Mouse (Mus musculus) intestine, postnatal 0 days (tissue): ENCODE data around the gene Adamts20. TPM values are rescaled to one million over a fixed set of nuclear protein-coding genes. Genes with fewer than 3 reads are reported as not detected.

ENCODE experiments used
- ATAC-seq: fragments of 200-750 bp; cut with Nextera tagmentation; 2 replicates; pipeline ENCODE4 v1.8.0; 2017; ENCODE audit warnings: mild to moderate bottlenecking, moderate TSS enrichment, moderate library complexity
- H3K27ac ChIP-seq: fragments of 300-500 bp; sonication (generic); 2 replicates; pipeline ENCODE4 v1.5.1; 2014; ENCODE audit warnings: mild to moderate bottlenecking, low read depth, low read length, moderate library complexity
- H3K27me3 ChIP-seq: fragments of 300-500 bp; sonication (generic); replicated peaks from 2 replicates; pipeline ENCODE4 v1.6.1; 2014; ENCODE audit warnings: low read length, mixed read lengths; ENCODE audit not compliant: control insufficient read depth, insufficient read depth
- H3K36me3 ChIP-seq: fragments of 300-500 bp; sonication (generic); 2 replicates; pipeline ENCODE4 v1.6.1; 2014; ENCODE audit warnings: mild to moderate bottlenecking, moderate library complexity; ENCODE audit not compliant: control insufficient read depth, insufficient read depth
- H3K4me1 ChIP-seq: fragments of 300-500 bp; sonication (generic); replicated peaks from 2 replicates; pipeline ENCODE4 v1.6.1; 2014; ENCODE audit warnings: antibody characterized with exemption, low read length, mixed read lengths; ENCODE audit not compliant: control insufficient read depth, insufficient read depth
- H3K4me2 ChIP-seq: fragments of 300-500 bp; sonication (generic); replicated peaks from 2 replicates; pipeline ENCODE4 v1.6.1; 2014; ENCODE audit warnings: low read depth, mild to moderate bottlenecking, moderate library complexity
- H3K4me3 ChIP-seq: fragments of 300-500 bp; sonication (generic); 2 replicates; pipeline ENCODE4 v1.5.1; 2014; ENCODE audit warnings: low read depth, low read length
- H3K9ac ChIP-seq: fragments of 300-500 bp; sonication (generic); 2 replicates; pipeline ENCODE4 v1.6.1; 2014; ENCODE audit warnings: mild to moderate bottlenecking, low read depth, low read length
- H3K9me3 ChIP-seq: fragments of 300-500 bp; sonication (generic); 2 replicates; pipeline ENCODE4 v1.6.1; 2016; ENCODE audit warnings: mixed run types; ENCODE audit not compliant: control insufficient read depth
- CTCF ChIP-seq: sonication (generic); IDR thresholded peaks from 2 replicates; pipeline ENCODE4 v1.5.1; 2016; ENCODE audit warnings: low read depth, mild to moderate bottlenecking, control low read depth, antibody characterized with exemption, moderate library complexity
- WGBS: fragments of 180-500 bp; shearing (Covaris S2); extraction: QIAGEN DNeasy Blood & Tissue Kit; methylation state at CpG from one replicate; pipeline ENCODE4 v1.1.7; 2014; 5-methylcytosine and 5-hydroxymethylcytosine counted together
- polyA plus RNA-seq: library from polyadenylated mRNA; unstranded; fragments of >200 nt; fragmentation: Nextera tagmentation; extraction: Ambion mirVana; gene quantifications from 2 replicates; pipeline ENCODE4 v1.2.1, GENCODE M21; 2015

The Adamts20 gene
- polyA plus RNA-seq, 1 experiment from 2014 or later = 0.47 TPM

- no peaks in the 10 kb centered on the region for H3K27me3 ChIP-seq
- H3K4me1 ChIP-seq = no peaks in the 10 kb centered on the region
- H3K4me3 ChIP-seq = no peak overlapping the region
- no peaks in the 10 kb centered on the region for H3K9me3 ChIP-seq
- no peak for ATAC-seq
- H3K27ac ChIP-seq = no peak overlapping the region
- no peaks in the 10 kb centered on the region for H3K36me3 ChIP-seq
- TF ChIP-seq CTCF = no peak
- H3K9ac ChIP-seq = no peak overlapping the region
- H3K4me2 ChIP-seq = no peak overlapping the region
- WGBS = 84% methylated on average over 2 of the region's 2 CpGs
Observed at GRCm38 (mm10) chr15:94482555-94482954, 17.3 kb upstream of the Adamts20 start.

GRCm38 (mm10) chr15:94480792-94481191, 15.6 kb upstream of the Adamts20 start:
- Histone ChIP-seq H3K9ac (no peak overlapping the region), H3K36me3 (no peaks in the 10 kb centered on the region), H3K4me3 (no peak overlapping the region), H3K4me2 (no peak overlapping the region), H3K27me3 (no peaks in the 10 kb centered on the region), H3K27ac (no peak overlapping the region), H3K4me1 (no peaks in the 10 kb centered on the region), H3K9me3 (no peaks in the 10 kb centered on the region)
- 91% methylated on average over 4 of the region's 4 CpGs for WGBS
- ATAC-seq = no peak
- TF ChIP-seq CTCF = no peak

- 86% methylated on average over 5 of the region's 5 CpGs for WGBS
- Histone ChIP-seq H3K27ac (no peak overlapping the region), H3K4me3 (no peak overlapping the region), H3K36me3 (no peaks in the 10 kb centered on the region), H3K4me1 (no peaks in the 10 kb centered on the region), H3K27me3 (no peaks in the 10 kb centered on the region), H3K9me3 (no peaks in the 10 kb centered on the region), H3K9ac (no peak overlapping the region), H3K4me2 (no peak overlapping the region)
- no peak for ATAC-seq
- TF ChIP-seq CTCF = no peak
Observed at GRCm38 (mm10) chr15:94480248-94480647, 15.0 kb upstream of the Adamts20 start.

GRCm38 (mm10) chr15:94479513-94480136, 14.4 kb upstream of the Adamts20 start:
- no peak for ATAC-seq
- Histone ChIP-seq H3K9me3 (no peaks in the 10 kb centered on the region), H3K9ac (no peak overlapping the region), H3K36me3 (no peaks in the 10 kb centered on the region), H3K27ac (no peak overlapping the region), H3K4me3 (no peak overlapping the region), H3K4me2 (no peak overlapping the region), H3K27me3 (no peaks in the 10 kb centered on the region), H3K4me1 (no peaks in the 10 kb centered on the region)
- no peak for TF ChIP-seq CTCF
- 87% methylated on average over 3 of the region's 3 CpGs for WGBS

GRCm38 (mm10) chr15:94478706-94479105, 13.5 kb upstream of the Adamts20 start:
- Histone ChIP-seq H3K4me1 (no peaks in the 10 kb centered on the region), H3K9ac (no peak overlapping the region), H3K27ac (no peak overlapping the region), H3K4me2 (no peak overlapping the region), H3K9me3 (no peaks in the 10 kb centered on the region), H3K27me3 (no peaks in the 10 kb centered on the region), H3K36me3 (no peaks in the 10 kb centered on the region), H3K4me3 (no peak overlapping the region)
- no peak for ATAC-seq
- 57% methylated on average over 13 of the region's 13 CpGs for WGBS
- no peak for TF ChIP-seq CTCF

GRCm38 (mm10) chr15:94477287-94477686, 12.1 kb upstream of the Adamts20 start:
- no peak overlapping the region for H3K4me2 ChIP-seq
- no peak overlapping the region for H3K27ac ChIP-seq
- ATAC-seq = no peak
- no peaks in the 10 kb centered on the region for H3K36me3 ChIP-seq
- H3K9ac ChIP-seq = no peak overlapping the region
- 68% methylated on average over 7 of the region's 7 CpGs for WGBS
- H3K9me3 ChIP-seq = no peaks in the 10 kb centered on the region
- no peak for TF ChIP-seq CTCF
- no peak overlapping the region for H3K4me3 ChIP-seq
- H3K27me3 ChIP-seq = no peaks in the 10 kb centered on the region
- no peaks in the 10 kb centered on the region for H3K4me1 ChIP-seq

- Histone ChIP-seq H3K9ac (no peak overlapping the region), H3K36me3 (no peaks in the 10 kb centered on the region), H3K4me2 (no peak overlapping the region), H3K27ac (no peak overlapping the region), H3K27me3 (no peaks in the 10 kb centered on the region), H3K4me1 (no peaks in the 10 kb centered on the region), H3K4me3 (no peak overlapping the region), H3K9me3 (no peaks in the 10 kb centered on the region)
- 65% methylated on average over 5 of the region's 5 CpGs for WGBS
- ATAC-seq = no peak
- no peak for TF ChIP-seq CTCF
Observed at GRCm38 (mm10) chr15:94475975-94476374, 10.8 kb upstream of the Adamts20 start.
